Mouse (Mus musculus): ENCODE measurements at regions not wholly inside any gene's neighbourhood (a gene's known extent, or its start where the extent isn't known, plus 50 kb on each side); places are given as distances from the start of the nearest gene placed in this dataset.

- POLR2A ChIA-PET, result no interaction called here
Observed at GRCm38 (mm10) chr15:94074161-94074950, 390.9 kb downstream of the Adamts20 start.

GRCm38 (mm10) chr15:94067721-94068120 is 397.5 kb downstream of the Adamts20 start:
- CTCF ChIA-PET, result no interaction called here
- POLR2A ChIA-PET, result no interaction called here

More at GRCm38 (mm10) chr15:94074161-94074950, 390.9 kb downstream of the Adamts20 start:
- CTCF ChIA-PET, result no interaction called here

- ChIA-PET POLR2A (no interaction called here), CTCF (no interaction called here)
Observed at GRCm38 (mm10) chr15:94049638-94050273, 415.5 kb downstream of the Adamts20 start.

GRCm38 (mm10) chr15:94046186-94046585 is 419.0 kb downstream of the Adamts20 start:
- ChIA-PET CTCF (no interaction called here), POLR2A (no interaction called here)

- ChIA-PET CTCF (no interaction called here), POLR2A (no interaction called here)
Observed at GRCm38 (mm10) chr15:94045131-94045756, 420.0 kb downstream of the Adamts20 start.

- ChIA-PET POLR2A (interaction anchor here in 1 of 4 experiments (0.7 kb wide), 1 partner anchor 376 kb away, joined by 4 read pairs; no protein-coding TSS in a partner anchor), CTCF (no interaction called here)
Observed at GRCm38 (mm10) chr15:94032957-94033356, 432.3 kb downstream of the Adamts20 start.

GRCm38 (mm10) chr15:94025996-94026696 is 430.5 kb upstream of the Prickle1 start:
- ChIA-PET POLR2A (interaction anchor here in 1 of 4 experiments (0.6 kb wide), 1 partner anchor 595 kb away, joined by 3 read pairs; no protein-coding TSS in a partner anchor), CTCF (no interaction called here)

GRCm38 (mm10) chr15:94025239-94025971 is 429.7 kb upstream of the Prickle1 start:
- ChIA-PET CTCF (no interaction called here), POLR2A (no interaction called here)

GRCm38 (mm10) chr15:94024806-94025205 is 429.1 kb upstream of the Prickle1 start:
- CTCF ChIA-PET, result no interaction called here
- POLR2A ChIA-PET, result no interaction called here

- ChIA-PET POLR2A (no interaction called here), CTCF (no interaction called here)
Observed at GRCm38 (mm10) chr15:94024126-94024730, 428.5 kb upstream of the Prickle1 start.

GRCm38 (mm10) chr15:94023501-94023900 is 427.8 kb upstream of the Prickle1 start:
- ChIA-PET CTCF (interaction anchor here in 1 of 4 experiments (0.6 kb wide), 1 partner anchor 773 kb away, joined by 3 read pairs; no protein-coding TSS in a partner anchor), POLR2A (no interaction called here)

- CTCF ChIA-PET, result no interaction called here
- POLR2A ChIA-PET, result no interaction called here
Observed at GRCm38 (mm10) chr15:94017814-94018213, 422.1 kb upstream of the Prickle1 start.

- CTCF ChIA-PET, result no interaction called here
- POLR2A ChIA-PET, result no interaction called here
Observed at GRCm38 (mm10) chr15:94011499-94011898, 415.8 kb upstream of the Prickle1 start.

GRCm38 (mm10) chr15:94006082-94006481 is 410.4 kb upstream of the Prickle1 start:
- POLR2A ChIA-PET, result no interaction called here
- CTCF ChIA-PET, result interaction anchor here in 1 of 4 experiments (0.7 kb wide), 1 partner anchor 1361 kb away, joined by 7 read pairs; no protein-coding TSS in a partner anchor

GRCm38 (mm10) chr15:94004911-94005310 is 409.2 kb upstream of the Prickle1 start:
- ChIA-PET POLR2A (no interaction called here), CTCF (no interaction called here)

- POLR2A ChIA-PET, result no interaction called here
- CTCF ChIA-PET, result no interaction called here
Observed at GRCm38 (mm10) chr15:94003145-94003544, 407.5 kb upstream of the Prickle1 start.

- POLR2A ChIA-PET, result no interaction called here
- CTCF ChIA-PET, result no interaction called here
Observed at GRCm38 (mm10) chr15:93994542-93994941, 398.9 kb upstream of the Prickle1 start.

GRCm38 (mm10) chr15:93990139-93990538 is 394.4 kb upstream of the Prickle1 start:
- CTCF ChIA-PET, result no interaction called here
- POLR2A ChIA-PET, result no interaction called here

GRCm38 (mm10) chr15:93988367-93988766 is 392.7 kb upstream of the Prickle1 start:
- POLR2A ChIA-PET, result no interaction called here
- CTCF ChIA-PET, result no interaction called here

Data from embryonic stem cell, embryonic (primary cell).